Mouse (Mus musculus) CH12.LX (cell line): ENCODE results near the gene A630001G21Rik.
A peak's percentile ranks its signal among the peaks of the same experiment; 100 is the strongest.

Source experiments
- CTCF ChIP-seq, 2 experiments: IDR thresholded peaks in 1 of 2; conservative IDR thresholded peaks in 1 of 2; 2 replicates each; pipeline ENCODE4 v1.5.1; 2011 to 2012; ENCODE audit warnings: low read depth in 2 of 2, low read length in 2 of 2, improper control_type of control experiment in 1 of 2, inconsistent platforms in 1 of 2, mild to moderate bottlenecking in 1 of 2, moderate library complexity in 1 of 2
- EP300 ChIP-seq: IDR thresholded peaks from 2 replicates; pipeline ENCODE4 v1.6.1; 2011; ENCODE audit warnings: low read length, improper control_type of control experiment
- MEF2A ChIP-seq: IDR thresholded peaks from 2 replicates; pipeline ENCODE4 v1.6.1; 2014; ENCODE audit warnings: low read depth, mild to moderate bottlenecking, inconsistent platforms, low read length, improper control_type of control experiment, borderline replicate concordance
- MXI1 ChIP-seq: IDR thresholded peaks from 2 replicates; pipeline ENCODE4 v1.6.1; 2011; ENCODE audit warnings: mild to moderate bottlenecking, low read depth, low read length, improper control_type of control experiment
- MYC ChIP-seq: IDR thresholded peaks from 2 replicates; pipeline ENCODE4 v1.6.1; 2011; ENCODE audit warnings: low read depth, mild to moderate bottlenecking, improper control_type of control experiment, low read length
- POLR2A ChIP-seq: IDR thresholded peaks from 2 replicates; pipeline ENCODE4 v1.6.1; 2011; ENCODE audit warnings: low read depth, mild to moderate bottlenecking, improper control_type of control experiment, low read length
- ZC3H11A ChIP-seq: IDR thresholded peaks from 2 replicates; pipeline ENCODE4 v1.6.1; 2012; ENCODE audit warnings: low read depth, mild to moderate bottlenecking, inconsistent platforms, low read length, improper control_type of control experiment
- ZNF384 ChIP-seq: IDR thresholded peaks from 2 replicates; pipeline ENCODE4 v1.6.1; 2012; ENCODE audit warnings: low read depth, low read length, improper control_type of control experiment, inconsistent platforms

GRCm38 (mm10) chr1:85757531-85758230 lies 20.8 kb downstream of the A630001G21Rik start:
- TF ChIP-seq MYC = no peak
- 0 out of 2 replicates have a peak, but pooled peaks have one; percentile 5 for TF ChIP-seq POLR2A
- no peak for TF ChIP-seq CTCF (conservative IDR thresholded peaks at IDR 0.05 in 1 of 2, IDR thresholded peaks at IDR 0.05 in 1 of 2; ENCODE audit: low read depth in 2 of 2, low read length in 2 of 2)
- TF ChIP-seq ZNF384 = no peak
- no peak for TF ChIP-seq EP300
- no peak for TF ChIP-seq ZC3H11A
- TF ChIP-seq MXI1 = no peak
- no peak for TF ChIP-seq MEF2A
